Mouse (Mus musculus) heart, embryonic 15.5 days (tissue): ENCODE measurements around the gene Tmprss2. TPM values are rescaled to one million over a fixed set of nuclear protein-coding genes. Genes with fewer than 3 reads are reported as not detected.
A peak's percentile ranks its signal among the peaks of the same experiment; 100 is the strongest.
"Not testable (repeated sequence)": the region's sequence is repeated elsewhere in the genome, so short reads cannot be mapped to it uniquely, and the experiment has no call there.

ENCODE experiments used
- ATAC-seq: fragments of 200-750 bp; cut with Nextera tagmentation; replicated peaks from 2 replicates; pipeline ENCODE4 v1.8.0; 2017; ENCODE audit warnings: low read depth, moderate TSS enrichment; ENCODE audit not compliant: insufficient number of reproducible peaks, insufficient read depth, low FRiP score
- H3K27ac ChIP-seq: fragments of 300-500 bp; sonication (generic); 2 replicates; pipeline ENCODE4 v1.5.1; 2015; ENCODE audit warnings: mild to moderate bottlenecking, inconsistent platforms
- H3K27me3 ChIP-seq: fragments of 300-500 bp; sonication (generic); 2 replicates; pipeline ENCODE4 v1.6.1; 2015; ENCODE audit warnings: inconsistent platforms
- H3K36me3 ChIP-seq: fragments of 300-500 bp; sonication (generic); 2 replicates; pipeline ENCODE4 v1.6.1; 2015; ENCODE audit warnings: mild to moderate bottlenecking, inconsistent platforms
- H3K4me1 ChIP-seq: fragments of 300-500 bp; sonication (generic); replicated peaks from 2 replicates; pipeline ENCODE4 v1.6.1; 2015; ENCODE audit warnings: inconsistent platforms
- H3K4me2 ChIP-seq: fragments of 300-500 bp; sonication (generic); 2 replicates; pipeline ENCODE4 v1.6.1; 2015; ENCODE audit warnings: inconsistent platforms, mild to moderate bottlenecking, moderate library complexity
- H3K4me3 ChIP-seq: fragments of 300-500 bp; sonication (generic); 2 replicates; pipeline ENCODE4 v1.5.1; 2015; ENCODE audit warnings: mild to moderate bottlenecking, inconsistent platforms
- H3K9ac ChIP-seq: fragments of 300-500 bp; sonication (generic); 2 replicates; pipeline ENCODE4 v1.6.1; 2015; ENCODE audit warnings: mild to moderate bottlenecking, inconsistent platforms
- H3K9me3 ChIP-seq: fragments of 300-500 bp; sonication (generic); replicated peaks from 2 replicates; pipeline ENCODE4 v1.6.1; 2016; ENCODE audit warnings: inconsistent platforms
- WGBS: fragments of 180-500 bp; shearing (Covaris S2); methylation state at CpG from one replicate; pipeline ENCODE4 v1.1.7; 2015; ENCODE audit warnings: mixed read lengths; 5-methylcytosine and 5-hydroxymethylcytosine counted together
- polyA plus RNA-seq: library from polyadenylated mRNA; unstranded; fragments of >200 nt; fragmentation: Nextera tagmentation; extraction: Ambion mirVana; gene quantifications from 2 replicates; pipeline ENCODE4 v1.2.1, GENCODE M21; 2015

Gene Tmprss2
- polyA plus RNA-seq, 1 experiment from 2014 or later = 0.29 TPM

- ATAC-seq = no peak
- no peaks in the 10 kb centered on the region for H3K4me1 ChIP-seq
- no peak overlapping the region for H3K27ac ChIP-seq
- H3K9ac ChIP-seq = no peak overlapping the region
- H3K27me3 ChIP-seq = no peaks in the 10 kb centered on the region
- no peaks in the 10 kb centered on the region for H3K36me3 ChIP-seq
- no peaks in the 10 kb centered on the region for H3K9me3 ChIP-seq
- WGBS = 79% methylated on average over 2 of the region's 2 CpGs
- no peak overlapping the region for H3K4me3 ChIP-seq
- H3K4me2 ChIP-seq = no peak overlapping the region
Observed at GRCm38 (mm10) chr16:97591512-97591911, 19.5 kb downstream of the Tmprss2 start.

GRCm38 (mm10) chr16:97582876-97583275, 28.1 kb downstream of the Tmprss2 start:
- not testable (repeated sequence) for H3K4me2 ChIP-seq

GRCm38 (mm10) chr16:97569426-97569825, 41.6 kb downstream of the Tmprss2 start:
- 34% methylated on average over 1 of the region's 1 CpGs for WGBS
- H3K27me3 ChIP-seq = 0 out of 2 replicates have a peak, but pooled peaks cover 2% of the 10 kb centered on the region
- ATAC-seq = no peak

More at GRCm38 (mm10) chr16:97582876-97583275, 28.1 kb downstream of the Tmprss2 start:
- H3K27ac ChIP-seq, ATAC-seq, H3K4me1 ChIP-seq, H3K36me3 ChIP-seq, H3K9ac ChIP-seq, H3K4me3 ChIP-seq, H3K9me3 ChIP-seq, H3K27me3 ChIP-seq: not testable (repeated sequence)
- WGBS = 71% methylated on average over 1 of the region's 1 CpGs

GRCm38 (mm10) chr16:97568662-97569061, 42.3 kb downstream of the Tmprss2 start:
- H3K36me3 ChIP-seq = no peaks in the 10 kb centered on the region
- H3K9me3 ChIP-seq = no peaks in the 10 kb centered on the region
- H3K4me3 ChIP-seq = no peak overlapping the region
- no peak for ATAC-seq
- H3K9ac ChIP-seq = no peak overlapping the region
- no peak overlapping the region for H3K4me2 ChIP-seq
- H3K4me1 ChIP-seq = no peaks in the 10 kb centered on the region
- WGBS = 58% methylated on average over 9 of the region's 9 CpGs
- no peak overlapping the region for H3K27ac ChIP-seq
- H3K27me3 ChIP-seq = no peaks in the 10 kb centered on the region

More at GRCm38 (mm10) chr16:97569426-97569825, 41.6 kb downstream of the Tmprss2 start:
- H3K9ac ChIP-seq = no peak overlapping the region
- H3K4me1 ChIP-seq = no peaks in the 10 kb centered on the region
- H3K27ac ChIP-seq = no peak overlapping the region
- H3K36me3 ChIP-seq = no peaks in the 10 kb centered on the region
- no peak overlapping the region for H3K4me2 ChIP-seq
- H3K4me3 ChIP-seq = no peak overlapping the region
- H3K9me3 ChIP-seq = no peaks in the 10 kb centered on the region

- no peak overlapping the region for H3K4me3 ChIP-seq
- no peak overlapping the region for H3K27ac ChIP-seq
- no peaks in the 10 kb centered on the region for H3K36me3 ChIP-seq
- H3K4me2 ChIP-seq = no peak overlapping the region
- ATAC-seq = no peak
- no peaks in the 10 kb centered on the region for H3K9me3 ChIP-seq
- no peaks in the 10 kb centered on the region for H3K4me1 ChIP-seq
- no peak overlapping the region for H3K9ac ChIP-seq
- 81% methylated on average over 4 of the region's 4 CpGs for WGBS
- no peaks in the 10 kb centered on the region for H3K27me3 ChIP-seq
Observed at GRCm38 (mm10) chr16:97544340-97544739, 66.7 kb downstream of the Tmprss2 start.

GRCm38 (mm10) chr16:97536859-97537258, 74.1 kb downstream of the Tmprss2 start:
- Histone ChIP-seq H3K4me2 (peak overlapping the region; percentile 62), H3K36me3 (no peaks in the 10 kb centered on the region), H3K9me3 (no peaks in the 10 kb centered on the region), H3K9ac (0 out of 2 replicates have a peak overlapping the region, but pooled peaks have one; percentile 5), H3K27me3 (no peaks in the 10 kb centered on the region), H3K4me1 (peaks cover 31% of the 10 kb centered on the region), H3K27ac (peak overlapping the region; percentile 88), H3K4me3 (no peak overlapping the region)
- ATAC-seq = no peak
- 31% methylated on average over 1 of the region's 1 CpGs for WGBS

- peaks cover 31% of the 10 kb centered on the region for H3K4me1 ChIP-seq
- peak overlapping the region; percentile 40 for H3K4me3 ChIP-seq
- WGBS = 5% methylated on average over 3 of the region's 3 CpGs
- H3K36me3 ChIP-seq = no peaks in the 10 kb centered on the region
- no peak overlapping the region for H3K9ac ChIP-seq
- H3K27me3 ChIP-seq = no peaks in the 10 kb centered on the region
- peak; percentile 81 for ATAC-seq
- peak overlapping the region; percentile 88 for H3K27ac ChIP-seq
- no peaks in the 10 kb centered on the region for H3K9me3 ChIP-seq
- peak overlapping the region; percentile 62 for H3K4me2 ChIP-seq
Observed at GRCm38 (mm10) chr16:97535808-97536413, 75.1 kb downstream of the Tmprss2 start.

- H3K9ac ChIP-seq = peak overlapping the region; percentile 14
Observed at GRCm38 (mm10) chr16:97534876-97535461, 76.0 kb downstream of the Tmprss2 start.

GRCm38 (mm10) chr16:97534448-97534847, 76.5 kb downstream of the Tmprss2 start:
- Histone ChIP-seq H3K9me3 (no peaks in the 10 kb centered on the region), H3K27me3 (no peaks in the 10 kb centered on the region), H3K9ac (peak overlapping the region; percentile 14), H3K4me3 (peak overlapping the region; percentile 40), H3K36me3 (no peaks in the 10 kb centered on the region), H3K27ac (peak overlapping the region; percentile 88), H3K4me1 (peaks cover 31% of the 10 kb centered on the region), H3K4me2 (peak overlapping the region; percentile 62)
- 0 out of 2 replicates have a peak, but pooled peaks have one; percentile 2 for ATAC-seq
- WGBS = 29% methylated on average over 1 of the region's 1 CpGs

More at GRCm38 (mm10) chr16:97534876-97535461, 76.0 kb downstream of the Tmprss2 start:
- peak; percentile 73 for ATAC-seq
- WGBS = 16% methylated on average over 5 of the region's 5 CpGs
- H3K27ac ChIP-seq = peak overlapping the region; percentile 88
- no peaks in the 10 kb centered on the region for H3K9me3 ChIP-seq
- H3K4me3 ChIP-seq = peak overlapping the region; percentile 40
- peaks cover 31% of the 10 kb centered on the region for H3K4me1 ChIP-seq
- H3K4me2 ChIP-seq = peak overlapping the region; percentile 62
- no peaks in the 10 kb centered on the region for H3K27me3 ChIP-seq
- H3K36me3 ChIP-seq = no peaks in the 10 kb centered on the region

GRCm38 (mm10) chr16:97533751-97534150, 77.2 kb downstream of the Tmprss2 start:
- Histone ChIP-seq H3K4me1 (peaks cover 31% of the 10 kb centered on the region), H3K4me3 (no peak overlapping the region), H3K9ac (no peak overlapping the region), H3K9me3 (no peaks in the 10 kb centered on the region), H3K27me3 (no peaks in the 10 kb centered on the region), H3K36me3 (no peaks in the 10 kb centered on the region), H3K27ac (no peak overlapping the region), H3K4me2 (no peak overlapping the region)
- WGBS = 74% methylated on average over 5 of the region's 5 CpGs
- ATAC-seq = no peak

- H3K27me3 ChIP-seq = no peaks in the 10 kb centered on the region
- no peaks in the 10 kb centered on the region for H3K9me3 ChIP-seq
- no peak overlapping the region for H3K4me3 ChIP-seq
- ATAC-seq = no peak
- peaks cover 31% of the 10 kb centered on the region for H3K4me1 ChIP-seq
- 74% methylated on average over 1 of the region's 1 CpGs for WGBS
- H3K4me2 ChIP-seq = no peak overlapping the region
- H3K36me3 ChIP-seq = no peaks in the 10 kb centered on the region
- no peak overlapping the region for H3K27ac ChIP-seq
- no peak overlapping the region for H3K9ac ChIP-seq
Observed at GRCm38 (mm10) chr16:97533126-97533525, 77.9 kb downstream of the Tmprss2 start.

GRCm38 (mm10) chr16:97529241-97529640, 81.8 kb downstream of the Tmprss2 start:
- H3K36me3 ChIP-seq = no peaks in the 10 kb centered on the region

More at GRCm38 (mm10) chr16:97529241-97529640, 81.8 kb downstream of the Tmprss2 start:
- Histone ChIP-seq H3K4me3 (no peak overlapping the region), H3K4me1 (peaks cover 2% of the 10 kb centered on the region), H3K4me2 (no peak overlapping the region), H3K27me3 (no peaks in the 10 kb centered on the region), H3K9me3 (no peaks in the 10 kb centered on the region), H3K27ac (no peak overlapping the region), H3K9ac (no peak overlapping the region)
- no peak for ATAC-seq
- WGBS = 87% methylated on average over 2 of the region's 2 CpGs
